Mouse (Mus musculus): ENCODE results near the gene Cep19. TPM values are rescaled to one million over a fixed set of nuclear protein-coding genes. Genes with fewer than 3 reads are reported as not detected.

The Cep19 gene
- total RNA-seq, 2 experiments from 2014 or later = 10.1 to 10.5 TPM

GRCm38 (mm10) chr16:32135842-32136357 is 36.3 kb downstream of the Cep19 start:
- intact Hi-C loops (cut with DNase I) = no loop called here
- no peak for DNase-seq

DNA sequence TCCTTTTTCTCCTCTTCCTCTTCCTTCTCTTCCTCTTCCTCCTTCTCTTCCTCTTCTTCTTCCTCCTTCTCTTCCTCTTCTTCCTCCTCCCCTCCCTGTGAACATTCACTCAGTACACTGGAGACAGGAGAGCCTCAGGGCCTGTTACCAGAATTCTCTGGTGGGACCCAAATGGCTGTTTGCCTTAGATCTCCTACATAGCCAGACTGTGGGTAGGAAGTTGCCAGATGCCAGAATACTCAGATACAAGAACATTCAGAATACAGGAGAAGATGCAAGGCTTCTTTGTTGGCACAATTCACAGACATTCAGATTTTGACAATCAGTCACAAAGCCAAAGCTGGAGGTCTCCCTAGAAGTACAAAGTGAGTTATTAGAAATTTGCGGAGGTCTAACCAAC is 39.4 kb downstream of the Cep19 start:
- no peak for DNase-seq
- intact Hi-C loops (cut with DNase I) = no loop called here

- intact Hi-C loops (cut with DNase I) = no loop called here
- no peak for DNase-seq
These were observed 44.2 kb downstream of the Cep19 start for GRCm38 (mm10) chr16:32143766-32144165.

GRCm38 (mm10) chr16:32144592-32144991 is 45.0 kb downstream of the Cep19 start:
- no peak for DNase-seq
- intact Hi-C loops (cut with DNase I) = no loop called here

GRCm38 (mm10) chr16:32147589-32148207 is 48.1 kb downstream of the Cep19 start:
- no peak for DNase-seq
- intact Hi-C loops (cut with DNase I) = no loop called here

- no peak for DNase-seq
- intact Hi-C loops (cut with DNase I) = no loop called here
These were observed 54.4 kb downstream of the Cep19 start for GRCm38 (mm10) chr16:32153976-32154375.

- no peak for DNase-seq
- intact Hi-C loops (cut with DNase I) = no loop called here
These were observed 54.8 kb downstream of the Cep19 start for GRCm38 (mm10) chr16:32154437-32154836.

GRCm38 (mm10) chr16:32156719-32157118 is 57.1 kb downstream of the Cep19 start:
- intact Hi-C loops (cut with DNase I) = no loop called here
- no peak for DNase-seq

- intact Hi-C loops (cut with DNase I) = no loop called here
- DNase-seq = no peak
These were observed 57.8 kb downstream of the Cep19 start for GRCm38 (mm10) chr16:32157369-32157768.

Other genes starting within 250 kb of the Cep19 start
- not detected for gene Meltf, start 221.0 kb upstream of the Cep19 start, total RNA-seq (2021)
- gene Pigz, start 165.9 kb upstream of the Cep19 start, total RNA-seq (2021) = 1 to 10 TPM in 1 of 2 experiments, under 1 TPM in 1; 0.81 to 2.0 TPM
- 10 to 100 TPM; 74.5 to 75.6 TPM for gene 0610012G03Rik, start 151.3 kb upstream of the Cep19 start, total RNA-seq (2021)
- 10 to 100 TPM; 23.6 to 27.0 TPM for gene Ncbp2, start 151.3 kb upstream of the Cep19 start, total RNA-seq (2021)
- gene Senp5, start 96.5 kb upstream of the Cep19 start, total RNA-seq (2021) = 10 to 100 TPM; 10.4 to 12.4 TPM
- gene Pak2, start 20.5 kb upstream of the Cep19 start, total RNA-seq (2021) = 10 to 100 TPM; 26.1 to 26.7 TPM
- gene Pigx, start 60 bp upstream of the Cep19 start, total RNA-seq (2021) = 10 to 100 TPM; 17.7 to 18.7 TPM
- 1 to 10 TPM; 4.7 to 5.2 TPM for gene Nrros, start 65.8 kb downstream of the Cep19 start, total RNA-seq (2021)
- gene Bex6, start 80.0 kb downstream of the Cep19 start, total RNA-seq (2021) = not detected
- gene Fbxo45, start 147.4 kb downstream of the Cep19 start, total RNA-seq (2021) = 10 to 100 TPM; 11.5 to 14.0 TPM
- 1 to 10 TPM; 6.8 to 8.0 TPM for gene Wdr53, start 147.4 kb downstream of the Cep19 start, total RNA-seq (2021)
- gene Smco1, start 171.7 kb downstream of the Cep19 start, total RNA-seq (2021) = 10 to 100 TPM; 28.1 to 28.7 TPM
- 10 to 100 TPM; 13.7 TPM for gene Rnf168, start 177.7 kb downstream of the Cep19 start, total RNA-seq (2021)
- 10 to 100 TPM; 30.0 to 32.6 TPM for gene Ubxn7, start 232.5 kb downstream of the Cep19 start, total RNA-seq (2021)

Data from heart, postnatal 36 days (tissue).